Mouse (Mus musculus) layer of hippocampus, postnatal 25 days (tissue): ENCODE measurements at regions not wholly inside any gene's neighbourhood (a gene's known extent, or its start where the extent isn't known, plus 50 kb on each side); places are given as distances from the start of the nearest gene placed in this dataset.

Source experiments
- DNase-seq, 2 experiments: peaks; one replicate each; pipeline ENCODE4 v3.0.0; 2022; ENCODE audit warnings: mixed read lengths in 2 of 2, low spot score in 1 of 2; ENCODE audit errors: extremely low spot score in 1 of 2

DNA sequence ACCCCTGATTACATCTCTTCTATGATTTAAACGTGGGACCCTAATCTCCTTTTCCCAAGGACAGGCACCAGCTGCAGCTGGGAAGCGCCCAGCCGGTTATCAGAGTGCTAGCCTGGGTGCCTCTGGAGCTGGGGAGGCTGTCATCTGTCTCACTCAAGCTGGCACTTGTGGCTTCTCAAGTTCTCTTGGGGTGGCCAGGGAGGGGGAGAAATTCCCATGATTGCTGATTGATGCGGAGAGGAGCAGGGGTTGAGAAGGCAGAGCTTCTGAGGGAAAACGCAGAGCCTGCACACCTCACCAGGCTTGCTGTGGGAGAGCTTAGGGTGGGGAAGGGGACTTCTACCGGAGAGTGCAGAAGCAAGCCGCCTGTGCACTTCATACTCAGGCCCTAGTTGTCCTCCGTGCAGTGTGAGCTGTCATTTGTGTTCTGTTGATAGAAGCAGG, 626.3 kb downstream of the Zfp706 start:
- DNase-seq, result no peak

DNA sequence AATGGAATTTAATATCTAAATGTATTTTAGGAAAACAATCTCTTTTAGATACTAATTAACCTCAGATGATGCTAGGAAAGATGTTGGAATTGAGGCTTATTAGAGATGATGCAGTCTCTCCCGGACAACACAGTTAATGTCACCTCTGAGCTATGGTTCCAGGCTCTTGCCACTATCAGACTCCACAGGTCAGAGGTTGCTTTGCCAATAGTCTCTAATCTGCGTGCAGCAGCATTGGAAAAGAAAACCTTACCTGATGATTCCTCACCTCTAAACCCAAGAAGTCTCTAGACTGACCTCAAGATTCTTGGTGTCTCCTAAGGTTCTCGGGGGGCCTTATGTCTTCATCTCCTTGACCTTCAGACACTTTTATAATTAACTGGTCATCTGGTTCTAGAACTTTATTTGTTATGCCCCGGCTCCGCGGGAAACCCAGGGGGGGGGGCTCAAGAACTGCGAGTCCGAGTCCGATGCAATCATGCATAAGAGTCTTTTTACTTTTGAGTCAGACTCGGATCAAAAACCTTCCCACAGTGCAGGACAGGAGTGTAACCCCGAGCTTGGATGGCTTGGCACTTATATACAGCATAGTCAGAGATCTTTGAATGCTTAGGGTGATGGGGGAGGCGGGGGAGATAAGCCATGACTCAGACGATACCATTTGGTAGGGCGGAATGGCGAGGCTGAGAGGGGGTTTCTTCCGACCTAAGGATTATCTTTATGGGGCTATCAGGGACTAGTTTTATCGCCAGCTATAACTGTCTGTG, 626.9 kb downstream of the Zfp706 start:
- no peak for DNase-seq

DNA sequence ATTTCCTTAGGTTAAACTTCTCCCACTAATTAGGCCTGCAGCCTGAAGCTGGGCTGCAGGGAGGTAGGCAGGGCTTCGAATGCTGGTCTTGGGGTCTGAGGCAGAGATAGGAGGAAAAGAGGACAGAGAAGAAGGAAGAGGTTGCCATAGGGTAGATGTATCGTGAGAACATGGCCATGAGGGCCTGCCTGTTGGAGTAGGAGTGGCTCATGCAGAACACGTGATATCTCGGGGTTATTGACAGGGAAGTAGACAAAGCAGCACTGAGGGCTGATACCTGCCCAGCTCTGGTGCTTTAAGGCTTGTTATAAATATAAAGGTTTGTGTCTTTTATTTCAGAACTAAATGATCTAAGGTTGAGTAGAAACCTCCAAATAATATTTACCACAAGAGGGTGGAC, 628.9 kb downstream of the Zfp706 start:
- DNase-seq, result no peak

DNA sequence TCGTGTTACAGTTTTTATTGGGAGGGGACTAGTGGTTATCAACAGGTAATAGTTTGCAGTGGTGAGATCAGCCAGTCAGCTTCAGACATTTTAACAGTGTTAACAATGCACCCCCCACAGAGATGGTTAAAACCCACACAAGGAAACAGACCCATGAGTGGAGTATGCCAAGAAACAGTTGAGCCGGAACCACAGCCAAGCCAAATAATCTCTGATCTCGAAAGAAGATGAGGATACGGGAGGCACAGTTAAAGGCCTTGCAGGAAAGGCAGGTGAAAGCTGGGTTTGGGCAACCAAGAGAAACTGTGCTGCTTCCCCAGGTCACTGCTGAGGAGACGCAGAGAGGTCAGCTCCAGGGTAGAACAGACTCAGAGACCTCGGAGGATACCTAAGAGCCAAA, 631.0 kb downstream of the Zfp706 start:
- DNase-seq, result no peak

DNA sequence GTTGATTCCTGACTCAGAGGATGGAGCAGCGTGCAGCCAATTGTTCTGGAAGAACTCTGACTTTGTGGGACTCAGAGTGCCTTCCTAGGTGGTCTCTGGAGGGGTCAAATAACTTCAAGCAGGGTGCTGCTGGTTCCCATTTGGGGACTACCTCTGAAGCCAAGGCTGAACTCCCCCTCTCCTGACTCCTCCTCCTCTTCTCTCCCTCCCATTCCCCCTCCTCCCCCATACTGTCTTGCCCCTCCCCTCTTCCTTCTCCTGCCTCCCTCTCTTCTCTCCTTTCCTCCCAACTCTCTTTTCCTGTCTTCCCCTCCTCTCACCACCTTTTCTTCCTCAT, 632.1 kb downstream of the Zfp706 start:
- DNase-seq, result no peak

DNA sequence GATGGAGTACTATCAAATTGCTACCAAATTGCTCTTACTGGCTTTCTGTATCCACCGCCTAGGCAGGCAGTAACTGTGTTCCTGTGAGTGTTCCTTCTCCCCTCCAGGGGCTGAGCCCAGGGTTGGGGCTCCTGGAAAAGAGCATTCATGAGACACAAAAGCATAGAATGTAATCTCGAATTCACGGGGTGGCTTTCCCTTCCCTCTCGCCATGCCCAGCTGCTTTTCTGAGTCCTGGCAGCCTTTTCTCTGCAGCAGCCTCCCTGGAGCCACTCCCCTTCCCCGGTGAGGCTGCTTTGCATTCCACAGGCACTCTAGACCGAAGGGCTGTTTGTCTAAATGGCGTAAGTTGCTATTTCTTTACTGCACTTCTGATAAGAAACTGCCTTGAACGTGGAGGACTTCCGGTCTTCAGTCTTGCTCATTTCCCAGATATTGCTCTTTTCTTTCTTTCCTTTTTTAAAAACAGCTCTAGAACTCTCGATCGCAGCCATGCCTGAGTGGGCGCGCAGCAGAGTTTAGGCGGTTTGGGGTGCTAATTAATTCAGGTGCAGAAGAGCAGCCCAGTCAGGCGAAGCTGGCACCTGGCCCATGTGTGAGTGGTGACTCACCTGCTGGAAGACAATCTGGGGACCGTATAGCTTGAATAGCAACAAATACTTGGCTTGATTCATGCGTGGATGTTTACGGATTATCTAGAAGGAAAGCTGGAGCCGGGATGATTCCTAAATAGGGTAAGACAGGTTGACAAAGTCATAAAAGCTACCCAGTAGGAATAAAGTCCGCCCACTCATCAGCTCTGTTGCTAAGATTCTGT, 632.6 kb downstream of the Zfp706 start:
- DNase-seq, result peak; percentile 44 to 47

DNA sequence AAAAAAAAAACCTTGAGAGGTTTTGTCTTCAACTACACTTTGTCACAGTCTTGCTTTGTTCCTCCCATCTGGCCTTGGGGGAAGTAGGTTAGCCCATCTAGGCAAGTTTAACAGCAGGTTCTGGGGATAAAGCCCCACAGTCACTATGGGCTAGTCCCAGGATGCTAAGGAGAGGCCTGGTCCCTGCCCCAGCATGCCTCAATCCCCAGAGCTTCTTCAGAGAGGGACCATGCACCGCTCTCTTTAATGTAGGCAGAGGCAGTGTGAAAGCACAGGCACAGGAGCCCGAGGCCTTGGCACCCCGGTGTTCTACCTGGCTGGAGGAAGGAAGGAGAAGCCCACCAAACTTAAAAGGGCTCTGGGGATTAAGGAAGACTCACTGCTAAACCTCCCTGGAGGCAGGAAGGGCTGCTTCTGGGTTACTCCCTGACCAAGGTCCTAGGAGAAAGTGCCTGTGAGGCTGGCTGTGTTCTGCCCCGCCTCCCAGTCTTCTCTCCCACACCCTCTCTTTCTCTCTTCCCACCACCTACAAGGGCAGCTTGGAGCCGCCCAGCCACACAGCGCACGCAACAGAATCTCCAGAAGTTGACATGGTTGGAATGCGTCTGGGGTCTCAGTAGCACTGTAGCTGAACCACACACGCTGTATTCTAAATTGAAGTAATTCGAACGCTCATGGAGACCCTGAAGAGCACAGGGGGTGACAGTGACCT, 633.5 kb downstream of the Zfp706 start:
- DNase-seq, result no peak

DNA sequence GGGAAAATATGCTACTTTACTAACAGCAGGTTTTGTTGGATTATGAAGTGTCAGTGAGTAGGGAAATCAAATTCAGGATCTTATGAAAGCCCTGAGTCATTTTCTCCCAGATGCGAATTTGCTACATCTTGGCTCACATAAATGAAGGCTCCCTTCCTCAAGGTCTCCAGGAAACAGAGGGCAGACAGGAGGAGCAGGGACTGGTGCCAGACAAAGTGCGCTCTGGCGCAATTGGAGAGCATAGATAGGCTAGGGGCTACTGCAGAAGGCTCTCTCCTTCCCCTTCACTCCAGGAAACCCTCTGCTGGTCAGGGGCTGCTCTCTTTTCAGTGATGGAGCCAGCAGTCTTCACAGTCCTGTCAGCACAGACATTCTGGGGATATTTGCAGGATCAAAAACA, 634.1 kb downstream of the Zfp706 start:
- no peak for DNase-seq

DNA sequence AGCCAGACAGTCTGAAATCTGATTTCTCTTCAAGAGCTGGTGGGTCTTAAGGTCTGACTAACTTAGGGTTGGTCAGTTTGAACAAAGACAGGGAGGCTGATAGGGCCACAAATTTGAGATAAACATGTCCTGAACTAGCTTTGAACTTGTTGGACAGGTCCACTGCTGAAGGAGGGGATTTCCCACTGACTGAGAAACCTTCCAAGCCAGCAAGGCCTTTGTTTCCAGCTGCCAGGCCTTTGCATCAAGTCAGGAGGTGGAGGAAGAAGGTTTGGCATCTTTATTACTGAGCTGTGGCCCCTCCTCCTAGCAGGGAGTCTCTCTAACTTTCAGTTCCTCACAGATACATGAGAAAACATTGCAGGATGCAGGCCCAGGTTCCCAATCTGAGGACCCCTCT, 636.2 kb downstream of the Zfp706 start:
- DNase-seq, result no peak

DNA sequence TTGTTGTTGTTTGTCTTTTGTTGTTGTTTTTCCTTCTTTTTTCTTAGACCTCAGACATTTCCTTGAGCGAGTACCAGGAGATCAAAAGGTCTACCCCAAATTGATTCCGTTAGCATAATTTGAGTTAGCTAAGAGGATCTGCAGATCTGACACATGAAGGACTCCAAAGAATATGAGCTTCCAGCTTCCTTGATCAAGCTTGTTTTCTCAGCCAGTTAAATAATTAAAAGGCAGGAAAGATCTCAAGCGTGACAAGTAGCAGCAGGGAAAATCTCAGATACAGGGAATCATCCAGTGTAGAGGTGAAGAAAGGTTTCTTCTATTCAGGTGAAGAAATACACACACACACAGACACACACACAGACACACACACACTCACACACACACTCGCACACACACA, 636.7 kb downstream of the Zfp706 start:
- DNase-seq, result no peak

DNA sequence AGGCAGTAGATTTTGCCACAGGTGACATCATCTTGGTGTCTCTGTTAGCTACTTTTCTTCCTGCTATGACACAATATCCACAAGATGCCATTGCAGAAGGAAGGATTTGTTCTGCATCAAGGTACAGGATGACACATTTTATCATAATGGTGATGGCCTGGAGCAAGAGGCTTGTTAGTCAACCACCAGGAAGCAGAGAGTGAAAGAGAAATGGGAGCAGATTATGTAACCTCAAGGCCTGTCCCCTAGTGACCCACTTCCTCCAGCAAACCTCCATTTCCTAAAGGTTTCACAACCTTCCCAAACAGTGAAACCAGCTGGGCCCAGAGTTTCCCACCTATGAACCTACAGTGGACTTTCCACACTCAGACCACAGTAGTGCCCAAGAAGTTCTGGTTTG, 640.3 kb downstream of the Zfp706 start:
- DNase-seq, result no peak

DNA sequence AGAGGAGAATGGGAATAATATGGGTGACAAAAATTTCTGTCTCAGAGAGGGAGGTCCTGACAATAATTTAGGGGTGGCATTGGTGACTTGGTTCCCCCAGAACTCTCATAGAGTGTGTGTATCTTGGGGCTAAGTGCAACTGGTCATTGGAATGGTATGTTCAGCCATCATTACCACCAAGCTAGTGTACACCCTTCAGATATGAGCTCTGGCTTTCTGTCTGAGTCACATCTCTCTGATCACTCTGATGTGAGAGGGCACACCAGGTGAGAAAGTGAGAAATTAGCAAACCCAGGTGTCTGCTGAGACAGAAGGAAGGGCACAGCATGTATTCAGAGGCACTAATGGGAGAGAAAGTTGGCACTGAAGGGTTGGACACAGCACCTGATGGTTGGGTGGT, 642.8 kb downstream of the Zfp706 start:
- no peak for DNase-seq

DNA sequence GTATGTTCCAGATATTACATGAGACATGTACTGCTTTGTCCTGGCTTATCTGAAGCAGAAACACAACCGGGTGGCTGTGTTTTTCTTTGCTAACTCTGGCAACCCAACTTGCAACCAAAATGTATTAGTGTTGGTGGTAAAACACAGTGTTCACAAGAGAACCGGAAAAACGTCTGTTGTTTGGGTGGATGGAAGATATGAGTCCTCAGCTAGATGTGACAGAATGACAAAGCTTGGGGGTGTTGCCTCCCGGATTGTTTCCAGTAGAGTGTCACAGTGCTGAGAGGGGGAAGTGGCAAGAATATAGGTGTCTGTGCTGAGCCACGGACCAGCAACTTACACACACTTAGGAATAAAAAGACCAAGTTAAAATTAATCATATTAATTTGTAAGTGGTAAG, 643.5 kb downstream of the Zfp706 start:
- no peak for DNase-seq

DNA sequence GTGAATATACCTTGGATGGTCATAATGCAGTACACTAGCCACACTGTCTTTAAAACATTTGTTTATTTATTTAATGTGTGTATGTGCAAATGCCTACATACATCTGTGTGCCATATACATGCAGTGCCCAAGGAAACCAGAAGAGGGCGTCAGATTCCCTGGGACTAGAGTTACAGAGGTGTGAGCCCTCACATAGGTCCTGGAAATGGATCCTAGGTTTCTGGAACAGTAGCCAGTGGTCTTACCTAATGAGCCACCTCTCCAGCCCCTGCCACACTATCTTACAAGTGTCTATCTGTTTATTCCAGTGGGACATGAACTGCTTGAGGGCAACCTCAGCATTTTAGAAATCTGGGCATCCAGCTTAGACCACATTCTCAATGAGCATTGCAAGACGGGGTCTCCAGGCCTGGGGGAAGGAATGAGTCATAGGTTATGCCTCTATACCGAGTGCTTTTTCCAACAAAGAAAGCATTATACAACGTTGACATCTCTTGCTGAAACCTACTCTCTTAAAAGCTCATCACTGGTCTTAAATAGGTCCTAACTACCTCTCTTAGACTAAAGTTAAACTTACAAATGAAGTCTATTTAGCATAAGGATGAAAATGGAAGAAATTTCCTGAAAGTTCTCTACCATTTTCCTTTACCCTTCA, 644.5 kb downstream of the Zfp706 start:
- DNase-seq, result no peak

DNA sequence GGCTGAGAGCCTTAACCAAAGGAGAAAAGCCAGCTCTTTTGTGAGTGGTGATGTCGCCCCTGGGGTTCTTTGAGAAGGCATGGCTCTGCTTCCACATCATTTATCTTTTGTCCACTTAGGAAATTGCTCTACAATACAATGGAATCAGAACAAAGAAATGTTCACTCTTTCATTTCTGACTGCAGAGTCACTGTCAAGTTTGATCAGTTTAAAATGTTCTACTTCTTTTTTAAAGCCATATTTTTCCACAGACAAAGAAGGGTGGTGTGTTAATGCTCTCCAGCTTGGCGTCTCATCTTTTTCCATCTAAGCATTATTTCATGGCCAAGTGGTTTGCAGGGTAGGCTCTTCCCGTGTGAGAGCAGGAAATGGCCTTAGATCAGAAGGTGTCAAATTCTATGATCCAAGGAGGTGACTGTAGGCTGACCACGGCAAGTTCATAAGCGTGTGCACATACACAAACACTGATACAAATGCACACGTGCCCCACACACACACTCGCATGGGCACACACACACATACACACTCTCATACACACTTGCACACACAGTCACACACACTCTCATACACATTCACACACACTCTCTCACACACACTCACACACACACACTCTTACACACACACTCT, 645.9 kb downstream of the Zfp706 start:
- DNase-seq, result no peak

DNA sequence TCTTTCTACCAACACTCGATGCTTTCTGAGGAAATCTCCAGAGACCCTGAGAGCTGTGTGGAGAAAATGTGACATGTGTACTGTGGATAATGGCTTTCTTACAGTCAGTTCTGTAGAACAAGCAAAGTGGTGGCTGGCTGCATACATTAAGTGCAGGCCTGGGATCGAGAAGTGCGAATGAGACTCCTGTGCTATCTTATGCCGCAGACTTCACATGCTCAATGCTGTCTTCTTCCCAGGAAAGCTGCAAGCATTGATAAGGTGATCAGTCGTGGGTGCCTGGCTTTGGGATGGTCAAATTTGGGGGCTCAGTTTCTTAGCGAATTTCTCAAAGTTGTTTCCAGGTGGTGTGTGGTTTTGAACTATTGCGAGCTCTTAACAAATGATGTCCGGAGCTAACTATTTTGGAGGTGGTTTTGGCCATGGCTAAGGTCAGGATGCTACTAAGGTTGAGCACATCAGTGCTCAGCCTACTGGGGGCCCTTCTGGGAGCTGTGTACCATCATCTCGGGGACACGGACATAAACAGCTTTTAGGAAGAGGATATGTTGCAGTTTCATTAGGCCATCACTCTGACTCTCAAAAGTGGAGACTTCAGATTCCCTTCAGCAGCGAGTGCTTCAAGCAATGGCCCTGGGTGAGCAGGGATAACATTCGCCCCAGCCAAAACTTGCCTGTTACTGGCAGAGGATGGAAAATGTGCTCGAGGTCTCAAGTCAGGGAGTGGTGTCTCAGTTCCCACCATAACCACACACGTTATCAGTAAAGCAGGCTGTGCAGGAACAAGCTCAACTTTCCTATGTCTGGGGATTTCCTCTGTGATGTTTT, 646.7 kb downstream of the Zfp706 start:
- no peak for DNase-seq

DNA sequence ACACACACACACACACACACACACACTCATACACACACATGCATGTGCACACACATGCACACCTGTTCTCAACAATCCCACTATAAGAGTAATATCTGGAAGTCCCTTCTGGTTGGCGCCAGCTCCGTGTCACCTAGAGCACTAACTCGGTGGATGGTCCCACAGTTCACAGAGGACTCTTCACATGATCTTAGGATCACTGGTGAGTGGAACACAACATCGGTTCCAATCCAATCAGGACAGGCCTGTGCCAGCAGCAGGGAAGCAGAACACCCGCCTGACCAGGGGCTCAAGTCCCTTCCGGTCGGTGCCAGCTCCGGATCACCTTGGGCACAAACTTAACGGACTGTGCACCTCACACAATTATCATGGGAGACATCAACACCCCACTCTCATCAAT, 651.7 kb downstream of the Zfp706 start:
- DNase-seq, result no peak

DNA sequence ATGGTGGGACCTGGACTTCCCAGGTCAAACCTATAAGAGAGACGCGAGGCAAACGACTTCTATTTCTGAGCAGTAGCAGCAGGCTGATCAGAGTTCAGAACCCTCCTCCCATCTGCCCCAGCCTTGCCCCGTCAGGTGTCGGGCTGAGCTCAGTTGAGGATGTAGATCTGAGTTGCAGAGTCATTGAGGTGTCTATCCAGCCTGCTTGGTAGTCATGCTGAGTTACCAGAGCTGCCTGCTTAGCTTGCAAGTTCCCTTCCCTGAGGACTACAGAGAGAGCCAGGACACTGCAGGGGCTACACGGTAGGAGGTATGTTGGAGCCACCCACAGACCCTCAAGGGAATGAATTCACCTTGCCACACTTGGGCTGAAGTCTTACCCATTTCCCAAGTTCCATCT, 653.0 kb downstream of the Zfp706 start:
- no peak for DNase-seq

DNA sequence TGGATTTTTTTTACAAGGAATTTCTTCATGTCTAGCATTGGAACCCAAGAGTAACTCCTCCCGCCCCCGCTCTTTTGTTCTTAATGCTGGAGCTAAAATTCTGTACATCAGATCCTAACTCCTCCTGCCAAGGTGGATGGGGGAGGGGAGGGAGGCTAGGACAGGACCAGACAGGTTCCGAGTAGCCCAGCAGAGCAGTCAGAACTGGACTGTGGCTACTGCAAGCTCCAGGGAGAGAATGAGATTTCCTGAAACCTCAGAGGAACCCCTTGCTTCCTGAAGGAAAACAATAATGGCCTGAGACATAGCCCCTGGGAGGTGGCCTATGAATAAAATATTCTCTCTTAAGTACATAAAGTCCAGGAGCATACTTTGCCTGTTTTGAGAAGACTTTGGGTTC, 653.8 kb downstream of the Zfp706 start:
- DNase-seq, result no peak

DNA sequence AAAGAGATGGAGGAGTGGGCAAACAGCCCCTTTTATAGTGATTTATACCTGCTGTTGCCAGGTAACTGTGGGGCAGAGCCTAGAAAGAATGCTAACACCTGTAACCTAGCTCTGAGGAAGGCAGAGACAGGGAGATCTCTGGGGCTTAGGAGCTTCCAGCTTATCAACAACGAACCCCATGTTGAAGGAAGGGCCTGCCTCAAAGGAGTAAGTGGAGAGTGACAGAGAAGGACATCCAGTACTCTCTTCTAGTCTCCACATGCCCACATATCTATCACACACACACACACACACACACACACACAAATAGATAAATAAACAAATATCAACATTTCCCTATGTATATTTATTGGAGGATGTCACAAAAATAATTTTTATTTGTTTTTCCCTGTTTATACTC, 654.6 kb downstream of the Zfp706 start:
- DNase-seq, result no peak
